Mouse (Mus musculus) bone marrow, adult 2 months (tissue): ENCODE results near the gene Cntn5.

ENCODE experiments used
- CTCF ChIP-seq: fragments of 200-500 bp; IDR thresholded peaks from 2 replicates; pipeline ENCODE4 v1.5.1; 2011; ENCODE audit warnings: low read length, control low read depth; ENCODE audit not compliant: control insufficient read depth, insufficient read depth
- POLR2A ChIP-seq: fragments of 200-500 bp; IDR thresholded peaks from 2 replicates; pipeline ENCODE4 v1.6.1; 2011; ENCODE audit warnings: low read depth, mild to moderate bottlenecking, control low read depth, low read length, borderline replicate concordance; ENCODE audit not compliant: control insufficient read depth

DNA sequence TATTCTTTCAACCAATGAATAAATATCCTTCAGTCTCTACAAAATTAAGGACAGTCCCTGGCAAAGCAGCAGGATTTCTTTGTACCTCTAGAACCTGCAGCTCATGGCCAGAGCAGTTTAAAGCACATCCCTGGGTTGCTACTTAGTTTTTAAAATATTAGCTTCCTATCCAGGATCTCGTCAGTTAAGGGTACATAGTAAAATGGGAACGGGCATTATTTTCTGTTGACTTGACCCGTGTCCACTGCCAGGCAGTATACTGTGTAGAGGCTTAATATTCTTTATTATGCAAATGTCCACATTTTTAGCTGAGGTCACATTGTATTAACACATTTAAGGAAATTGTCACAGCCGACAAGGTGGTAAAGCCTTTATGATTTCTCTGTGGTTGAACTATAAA, 375.0 kb downstream of the Cntn5 start:
- TF ChIP-seq CTCF (no peak), POLR2A (no peak)
